Mouse (Mus musculus): ENCODE results near the gene Pdcd10. TPM values are rescaled to one million over a fixed set of nuclear protein-coding genes. Genes with fewer than 3 reads are reported as not detected.

Gene Pdcd10
- polyA plus RNA-seq, 1 experiment from 2014 or later, result 147 TPM

DNA sequence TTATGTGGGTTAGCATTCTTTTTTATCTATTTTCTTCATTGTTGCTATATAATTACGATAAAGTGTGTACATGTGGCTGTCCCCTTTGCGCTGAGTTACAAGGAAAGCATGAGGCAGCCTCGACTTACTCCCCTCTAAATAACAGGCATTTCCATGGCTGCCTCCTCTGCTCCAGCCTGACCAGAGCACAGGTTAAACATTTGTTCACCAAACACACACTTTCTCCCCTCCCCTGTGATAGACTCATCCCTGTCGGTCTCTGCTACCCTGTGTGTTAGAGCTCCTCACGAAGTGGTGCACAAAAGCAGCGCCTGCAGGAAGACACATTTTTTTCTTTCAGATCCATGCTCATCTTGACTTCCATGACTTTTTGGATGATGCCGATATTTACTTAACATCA lies 82.0 kb downstream of the Pdcd10 start:
- DNase-seq (ENCODE audit: low spot score), result no peak

- DNase-seq (ENCODE audit: low spot score), result no peak
Measured at GRCm38 (mm10) chr3:75468154-75468553, 88.5 kb downstream of the Pdcd10 start.

Other genes with a start within 250 kb of the Pdcd10 start
- 0.08 TPM in 1 of 2 replicates, not detected in the other for gene Wdr49, start 74.7 kb downstream of the Pdcd10 start, polyA plus RNA-seq (2015; fragmentation: Nextera tagmentation; extraction: Ambion mirVana)
- 6.0 and 6.2 TPM in 2 replicates for gene Serpini1, start 691 bp upstream of the Pdcd10 start, polyA plus RNA-seq (2015; fragmentation: Nextera tagmentation; extraction: Ambion mirVana)
- not detected in 2 replicates for gene Gm29133, start 191.3 kb upstream of the Pdcd10 start, polyA plus RNA-seq (2015; fragmentation: Nextera tagmentation; extraction: Ambion mirVana)